Mouse (Mus musculus): ENCODE measurements around the gene Vmn2r90. TPM values are rescaled to one million over a fixed set of nuclear protein-coding genes. Genes with fewer than 3 reads are reported as not detected.
A peak's percentile ranks its signal among the peaks of the same experiment; 100 is the strongest.
"Not testable (repeated sequence)": the region's sequence is repeated elsewhere in the genome, so short reads cannot be mapped to it uniquely, and the experiment has no call there.

Gene Vmn2r90
- not detected for total RNA-seq (2021)
- long read RNA-seq, experiment 1 = 0 reads
- long read RNA-seq, experiment 2 = 0 reads

DNA sequence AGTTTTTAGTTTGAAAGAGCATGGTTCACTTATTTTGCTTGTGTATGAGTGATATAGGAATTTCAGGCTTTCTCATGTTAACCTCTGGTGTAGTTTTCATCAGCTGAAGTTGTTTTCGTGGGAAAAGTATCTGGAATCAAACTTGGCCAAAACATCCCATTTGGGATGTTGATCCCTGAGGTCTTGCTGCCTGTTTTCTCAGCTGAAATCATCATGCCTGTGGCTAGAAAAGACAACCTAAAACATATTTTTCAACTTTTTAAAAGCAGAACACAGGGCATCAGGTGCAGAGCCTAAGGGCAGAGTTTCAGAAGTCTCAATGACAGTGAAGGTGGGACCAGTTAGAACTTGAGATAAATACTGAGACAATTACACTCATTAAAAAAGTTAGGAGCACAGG is at the start of gene Vmn2r90:
TSS of gene Vmn2r90 (plus strand) at position 301 of the 400 bp plus-strand sequence.
- no peak for DNase-seq

- DNase-seq = no peak
Observed at GRCm38 (mm10) chr17:17654997-17655828, 48.3 kb upstream of the Vmn2r90 start.

- DNase-seq = no peak
Observed at GRCm38 (mm10) chr17:17655829-17656176, 47.7 kb upstream of the Vmn2r90 start.

DNA sequence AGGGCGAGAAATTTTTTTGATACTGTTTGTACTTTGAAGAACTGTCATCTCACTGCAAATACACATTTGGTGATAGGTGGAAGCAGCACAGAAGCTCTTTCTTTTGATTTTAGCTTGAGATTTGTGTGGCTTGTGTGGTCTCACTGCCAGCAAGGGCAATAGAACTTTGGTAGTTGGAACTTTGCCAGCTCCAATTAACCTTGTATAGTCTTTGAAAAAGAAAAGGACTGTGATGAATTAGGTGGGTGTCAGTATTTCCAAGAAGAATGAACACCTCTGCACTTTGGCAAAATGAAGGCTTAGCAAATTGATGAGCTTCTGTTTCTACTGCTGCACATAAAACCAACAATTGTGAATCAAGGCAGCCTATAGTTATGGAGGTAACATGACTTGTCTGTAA is 24.8 kb upstream of the Vmn2r90 start:
- DNase-seq = no peak

- no peak for DNase-seq
Observed at GRCm38 (mm10) chr17:17690659-17691058, 12.9 kb upstream of the Vmn2r90 start.

- peak; percentile 23 for DNase-seq
Observed at GRCm38 (mm10) chr17:17732396-17732795, 28.8 kb downstream of the Vmn2r90 start.

DNA sequence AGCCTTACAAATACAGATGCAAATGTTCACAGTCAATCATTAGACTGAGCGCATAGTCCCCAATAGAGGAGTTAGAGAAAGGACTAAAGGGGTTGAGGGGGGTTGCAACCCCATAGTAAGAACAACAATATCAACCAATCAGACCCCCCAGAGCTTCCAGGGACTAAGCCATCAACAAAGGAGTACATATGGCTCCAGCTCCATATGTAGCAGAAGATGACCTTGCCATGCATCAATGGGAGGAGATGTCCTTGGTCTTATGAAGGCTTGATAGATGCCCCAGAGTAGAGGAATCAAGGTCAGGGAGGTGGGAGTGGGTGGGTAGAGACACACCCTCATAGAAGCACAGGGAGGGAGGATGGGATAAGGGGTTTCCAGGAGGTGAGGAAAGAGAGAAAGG is 35.1 kb downstream of the Vmn2r90 start:
- DNase-seq = no peak

DNA sequence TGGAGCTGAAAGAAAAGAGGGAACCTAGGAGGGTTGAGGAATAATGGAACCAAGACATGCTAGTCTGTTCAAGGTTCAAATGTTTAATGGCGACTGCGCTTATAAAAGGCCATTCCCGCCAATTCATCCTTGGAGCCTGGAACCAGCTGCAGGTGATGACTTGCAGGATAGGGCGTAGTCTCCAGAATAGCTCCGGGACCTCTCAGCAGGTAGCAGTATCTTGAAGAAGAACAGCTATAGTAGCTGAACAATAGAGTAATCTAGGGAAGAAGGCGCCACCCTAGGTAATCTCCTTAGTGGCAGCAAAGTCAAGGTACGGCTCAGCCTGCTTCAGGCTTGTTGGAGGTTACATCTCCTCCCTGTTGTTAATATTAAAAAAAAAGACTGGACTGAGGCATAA is 35.8 kb downstream of the Vmn2r90 start:
- DNase-seq = not testable (repeated sequence)

DNA sequence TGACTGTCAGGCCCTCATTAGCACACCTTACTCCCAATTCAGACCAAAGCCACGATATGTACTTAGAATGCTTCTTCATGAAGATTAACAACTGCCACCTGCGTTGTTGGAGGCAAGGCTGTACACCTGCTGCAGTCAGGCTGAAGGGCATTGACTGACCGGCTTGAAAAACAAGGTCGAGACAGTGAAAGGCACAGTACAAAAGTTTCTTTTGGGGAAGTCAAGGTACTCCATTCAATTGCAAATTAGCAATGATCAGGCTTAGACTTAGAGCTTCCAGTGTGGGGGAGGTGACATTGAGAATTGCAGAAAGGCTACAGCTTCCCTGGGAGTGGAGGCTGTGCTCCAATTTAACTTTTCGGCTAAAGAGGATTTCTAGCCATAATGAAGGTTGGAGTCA is 36.4 kb downstream of the Vmn2r90 start:
- not testable (repeated sequence) for DNase-seq

DNA sequence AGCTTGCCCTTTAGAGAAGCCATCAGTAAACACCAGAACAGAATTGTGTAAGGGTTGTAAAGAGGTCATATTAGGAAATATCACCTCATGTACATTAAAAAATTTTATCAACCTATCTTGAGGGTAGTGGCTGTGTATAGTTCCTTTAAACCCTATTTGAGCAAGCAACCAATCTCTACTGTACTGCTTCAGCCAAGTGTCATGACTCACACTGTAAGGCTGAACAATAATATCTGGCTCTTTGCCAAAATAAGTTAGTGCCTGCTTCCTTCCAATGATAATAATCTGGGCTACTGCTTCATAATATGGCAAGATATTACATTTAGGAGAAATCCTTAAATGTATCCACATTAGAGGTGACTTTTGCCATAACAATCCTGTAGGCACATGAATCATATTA is 38.0 kb downstream of the Vmn2r90 start:
- not testable (repeated sequence) for DNase-seq

GRCm38 (mm10) chr17:17749371-17749770 is 45.8 kb downstream of the Vmn2r90 start:
- peak; percentile 54 for DNase-seq

- DNase-seq = no peak
Observed at GRCm38 (mm10) chr17:17762614-17763293, 59.2 kb downstream of the Vmn2r90 start.

DNA sequence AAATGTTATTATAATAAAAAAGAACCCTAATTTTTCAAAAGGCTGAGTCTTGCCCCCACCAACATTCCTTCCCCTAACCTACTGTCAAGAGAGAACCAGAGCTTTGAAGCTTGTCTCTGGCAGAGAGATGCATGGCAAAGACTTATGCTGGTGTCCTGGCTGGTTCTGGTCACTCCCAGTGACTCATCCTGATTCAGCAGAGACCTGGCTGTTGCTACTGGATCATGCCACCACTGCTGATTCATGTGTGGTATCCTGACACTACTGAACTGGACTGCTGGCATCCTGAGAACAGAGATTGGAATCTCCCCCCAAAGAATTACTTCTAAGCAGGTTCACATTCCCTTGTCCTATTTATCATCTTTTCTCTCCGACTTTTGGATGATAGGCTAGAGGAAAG is 60.7 kb downstream of the Vmn2r90 start:
- peak; percentile 7 for DNase-seq

- DNase-seq = peak; percentile 49
Observed at GRCm38 (mm10) chr17:17766481-17766880, 62.9 kb downstream of the Vmn2r90 start.

Other genes starting within 250 kb of the Vmn2r90 start
- gene Lnpep, start 78.7 kb upstream of the Vmn2r90 start, total RNA-seq (2021) = 100 to 1,000 TPM; 101 to 135 TPM
- gene Spaca6, start 123.4 kb downstream of the Vmn2r90 start, total RNA-seq (2021) = 10 to 100 TPM; 32.1 to 70.4 TPM
- gene Has1, start 151.5 kb downstream of the Vmn2r90 start, total RNA-seq (2021) = under 1 TPM; 0.12 to 0.30 TPM
- 1 to 10 TPM in 1 of 2 experiments, under 1 TPM in 1; 0.51 to 1.4 TPM for gene Fpr1, start 180.2 kb downstream of the Vmn2r90 start, total RNA-seq (2021)
- 1 to 10 TPM; 1.2 to 1.8 TPM for gene Fpr2, start 184.1 kb downstream of the Vmn2r90 start, total RNA-seq (2021)
- not detected for gene Fpr3, start 184.1 kb downstream of the Vmn2r90 start, total RNA-seq (2021)